Mouse (Mus musculus): Measurements from ENCODE around the gene Camsap3. TPM values are rescaled to one million over a fixed set of nuclear protein-coding genes. Genes with fewer than 3 reads are reported as not detected.

Gene Camsap3
- polyA plus RNA-seq, 1 experiment: 0.05 TPM

- Histone ChIP-seq H3K4me2 (ENCODE audit: low read depth) (peak overlapping the region; percentile 74), H3K27me3 (ENCODE audit: control insufficient read depth, insufficient read depth, insufficient read length) (peaks cover 8% of the 10 kb centered on the region), H3ac (ENCODE audit: control insufficient read depth, insufficient read length) (no peak overlapping the region), H3K4me3 (peak overlapping the region; percentile 24), H3K79me2 (ENCODE audit: control insufficient read depth, insufficient read depth) (no peaks in the 10 kb centered on the region), H3K36me3 (ENCODE audit: control insufficient read depth, insufficient read depth) (no peaks in the 10 kb centered on the region)
- no peak for TF ChIP-seq E2F4 (IDR thresholded peaks at IDR 0.05; ENCODE audit: insufficient read depth)
- TF ChIP-seq SRF (IDR thresholded peaks at IDR 0.05; ENCODE audit: control insufficient read depth, insufficient read length, low read depth): no peak
- no peak for TF ChIP-seq MYOD1 (IDR thresholded peaks at IDR 0.05; ENCODE audit: control insufficient read depth in 1 of 3, insufficient read length in 2 of 3, low read depth in 2 of 3)
- no peak for TF ChIP-seq REST (IDR thresholded peaks at IDR 0.05; ENCODE audit: insufficient read depth, insufficient read length)
- TF ChIP-seq POLR2AphosphoS2 (IDR thresholded peaks at IDR 0.05; ENCODE audit: insufficient read length, low read depth): no peak
- TF ChIP-seq CEBPB (IDR thresholded peaks at IDR 0.05; ENCODE audit: insufficient read depth, poor library complexity, severe bottlenecking): no peak
- no peak for TF ChIP-seq USF1 (IDR thresholded peaks at IDR 0.05; ENCODE audit: low read depth)
- no peak for TF ChIP-seq POLR2A (IDR thresholded peaks at IDR 0.05; ENCODE audit: insufficient read length, low read depth)
- TF ChIP-seq TCF3 (IDR thresholded peaks at IDR 0.05; ENCODE audit: insufficient read length, low read depth): no peak
- TF ChIP-seq MYOG (IDR thresholded peaks at IDR 0.05; ENCODE audit: control insufficient read depth in 1 of 3, insufficient read depth in 1 of 3, insufficient read length in 2 of 3, low read depth in 2 of 3): no peak
- no peak for TF ChIP-seq MAX (IDR thresholded peaks at IDR 0.05; ENCODE audit: low read depth)
- no peak for TF ChIP-seq TCF12 (IDR thresholded peaks at IDR 0.05; ENCODE audit: insufficient read depth, poor library complexity, severe bottlenecking)
Measured at GRCm38 (mm10) chr8:3631478-3631875, 44.4 kb downstream of the Camsap3 start.

- Histone ChIP-seq H3K79me2 (ENCODE audit: control insufficient read depth, insufficient read depth) (no peaks in the 10 kb centered on the region), H3K36me3 (ENCODE audit: control insufficient read depth, insufficient read depth) (no peaks in the 10 kb centered on the region), H3K4me2 (ENCODE audit: low read depth) (no peak overlapping the region), H3ac (ENCODE audit: control insufficient read depth, insufficient read length) (no peak overlapping the region), H3K4me3 (no peak overlapping the region), H3K27me3 (ENCODE audit: control insufficient read depth, insufficient read depth, insufficient read length) (no peaks in the 10 kb centered on the region)
- TF ChIP-seq SRF (IDR thresholded peaks at IDR 0.05; ENCODE audit: control insufficient read depth, insufficient read length, low read depth) (no peak), MYOD1 (IDR thresholded peaks at IDR 0.05; ENCODE audit: control insufficient read depth in 1 of 3, insufficient read length in 2 of 3, low read depth in 2 of 3) (no peak), POLR2A (IDR thresholded peaks at IDR 0.05; ENCODE audit: insufficient read length, low read depth) (no peak), TCF12 (IDR thresholded peaks at IDR 0.05; ENCODE audit: insufficient read depth, poor library complexity, severe bottlenecking) (no peak), POLR2AphosphoS2 (IDR thresholded peaks at IDR 0.05; ENCODE audit: insufficient read length, low read depth) (no peak)
Measured at GRCm38 (mm10) chr8:3645804-3646203, 58.7 kb downstream of the Camsap3 start.

- H3K4me2 ChIP-seq (ENCODE audit: low read depth): no peak overlapping the region
- no peak overlapping the region for H3K4me3 ChIP-seq
- no peaks in the 10 kb centered on the region for H3K27me3 ChIP-seq (ENCODE audit: control insufficient read depth, insufficient read depth, insufficient read length)
- no peak for TF ChIP-seq CEBPB (IDR thresholded peaks at IDR 0.05; ENCODE audit: insufficient read depth, poor library complexity, severe bottlenecking)
- no peak for TF ChIP-seq REST (IDR thresholded peaks at IDR 0.05; ENCODE audit: insufficient read depth, insufficient read length)
- no peak for TF ChIP-seq TCF12 (IDR thresholded peaks at IDR 0.05; ENCODE audit: insufficient read depth, poor library complexity, severe bottlenecking)
- TF ChIP-seq POLR2AphosphoS2 (IDR thresholded peaks at IDR 0.05; ENCODE audit: insufficient read length, low read depth): no peak
- no peak for TF ChIP-seq POLR2A (IDR thresholded peaks at IDR 0.05; ENCODE audit: insufficient read length, low read depth)
- no peak for TF ChIP-seq E2F4 (IDR thresholded peaks at IDR 0.05; ENCODE audit: insufficient read depth)
- TF ChIP-seq MYOG (IDR thresholded peaks at IDR 0.05; ENCODE audit: control insufficient read depth in 1 of 3, insufficient read depth in 1 of 3, insufficient read length in 2 of 3, low read depth in 2 of 3): no peak
- no peak for TF ChIP-seq MYOD1 (IDR thresholded peaks at IDR 0.05; ENCODE audit: control insufficient read depth in 1 of 3, insufficient read length in 2 of 3, low read depth in 2 of 3)
- no peak for TF ChIP-seq SRF (IDR thresholded peaks at IDR 0.05; ENCODE audit: control insufficient read depth, insufficient read length, low read depth)
- TF ChIP-seq TCF3 (IDR thresholded peaks at IDR 0.05; ENCODE audit: insufficient read length, low read depth): no peak
- no peak for TF ChIP-seq USF1 (IDR thresholded peaks at IDR 0.05; ENCODE audit: low read depth)
- no peak overlapping the region for H3ac ChIP-seq (ENCODE audit: control insufficient read depth, insufficient read length)
- H3K79me2 ChIP-seq (ENCODE audit: control insufficient read depth, insufficient read depth): no peaks in the 10 kb centered on the region
- no peaks in the 10 kb centered on the region for H3K36me3 ChIP-seq (ENCODE audit: control insufficient read depth, insufficient read depth)
Measured at GRCm38 (mm10) chr8:3646824-3647531, 59.9 kb downstream of the Camsap3 start.

DNA sequence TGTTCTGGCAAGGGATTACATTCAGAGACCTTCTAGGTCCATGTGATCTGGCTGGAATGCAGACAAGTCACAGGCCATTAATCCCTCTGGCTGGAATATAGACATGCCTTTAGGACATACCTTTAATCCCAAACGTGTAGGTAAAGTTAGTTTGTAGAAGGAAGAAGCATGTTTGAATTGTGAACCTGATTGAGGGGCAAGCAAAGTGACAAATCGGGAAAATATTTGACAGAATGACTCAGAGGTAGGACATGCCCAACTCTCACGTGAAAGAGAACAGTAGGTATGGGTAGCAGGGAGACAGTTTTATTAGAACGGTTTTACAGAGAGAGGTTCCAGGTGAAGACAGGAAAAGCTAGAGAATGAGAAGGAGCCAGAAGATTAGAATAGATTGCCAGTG lies 60.5 kb downstream of the Camsap3 start:
- Histone ChIP-seq H3ac (ENCODE audit: control insufficient read depth, insufficient read length) (no peak overlapping the region), H3K4me2 (ENCODE audit: low read depth) (no peak overlapping the region), H3K36me3 (ENCODE audit: control insufficient read depth, insufficient read depth) (no peaks in the 10 kb centered on the region), H3K27me3 (ENCODE audit: control insufficient read depth, insufficient read depth, insufficient read length) (no peaks in the 10 kb centered on the region), H3K4me3 (no peak overlapping the region), H3K79me2 (ENCODE audit: control insufficient read depth, insufficient read depth) (no peaks in the 10 kb centered on the region)
- TF ChIP-seq SRF (IDR thresholded peaks at IDR 0.05; ENCODE audit: control insufficient read depth, insufficient read length, low read depth): no peak
- no peak for TF ChIP-seq REST (IDR thresholded peaks at IDR 0.05; ENCODE audit: insufficient read depth, insufficient read length)
- TF ChIP-seq MYOG (IDR thresholded peaks at IDR 0.05; ENCODE audit: control insufficient read depth in 1 of 3, insufficient read depth in 1 of 3, insufficient read length in 2 of 3, low read depth in 2 of 3): no peak
- TF ChIP-seq POLR2A (IDR thresholded peaks at IDR 0.05; ENCODE audit: insufficient read length, low read depth): no peak
- no peak for TF ChIP-seq TCF3 (IDR thresholded peaks at IDR 0.05; ENCODE audit: insufficient read length, low read depth)
- TF ChIP-seq E2F4 (IDR thresholded peaks at IDR 0.05; ENCODE audit: insufficient read depth): no peak
- no peak for TF ChIP-seq POLR2AphosphoS2 (IDR thresholded peaks at IDR 0.05; ENCODE audit: insufficient read length, low read depth)
- TF ChIP-seq MYOD1 (IDR thresholded peaks at IDR 0.05; ENCODE audit: control insufficient read depth in 1 of 3, insufficient read length in 2 of 3, low read depth in 2 of 3): no peak
- TF ChIP-seq USF1 (IDR thresholded peaks at IDR 0.05; ENCODE audit: low read depth): no peak
- no peak for TF ChIP-seq MAX (IDR thresholded peaks at IDR 0.05; ENCODE audit: low read depth)
- TF ChIP-seq CEBPB (IDR thresholded peaks at IDR 0.05; ENCODE audit: insufficient read depth, poor library complexity, severe bottlenecking): no peak
- no peak for TF ChIP-seq TCF12 (IDR thresholded peaks at IDR 0.05; ENCODE audit: insufficient read depth, poor library complexity, severe bottlenecking)

Data from myocyte (in vitro differentiated cells).